Mouse (Mus musculus) CH12.LX (cell line): ENCODE measurements around the gene R3hcc1l. TPM values are rescaled to one million over a fixed set of nuclear protein-coding genes. Genes with fewer than 3 reads are reported as not detected.

Experiments
- DNase-seq: peaks from one replicate; pipeline ENCODE4 v3.0.0-alpha.2; 2013; ENCODE audit errors: extremely low read depth
- H3K27ac ChIP-seq: 2 replicates; pipeline ENCODE4 v1.5.1; 2012; ENCODE audit warnings: low read depth, mild to moderate bottlenecking, control low read depth, moderate library complexity; ENCODE audit not compliant: insufficient read depth
- H3K27me3 ChIP-seq: replicated peaks from 2 replicates; pipeline ENCODE3; 2012; ENCODE audit warnings: inconsistent platforms
- H3K36me3 ChIP-seq, 2 experiments: replicated peaks in 1 of 2; 2 replicates each; pipeline versions ENCODE3 to v1.6.1; 2012; ENCODE audit warnings: inconsistent platforms in 1 of 2, low read length in 1 of 2, mild to moderate bottlenecking in 1 of 2, mixed read lengths in 1 of 2, moderate library complexity in 1 of 2; ENCODE audit not compliant: control insufficient read depth in 1 of 2, insufficient read depth in 1 of 2
- H3K4me1 ChIP-seq, 2 experiments: 2 replicates each; pipeline ENCODE4 v1.6.1; 2012; ENCODE audit warnings: inconsistent platforms in 1 of 2, moderate library complexity in 1 of 2; ENCODE audit not compliant: insufficient read depth in 2 of 2, control insufficient read depth in 1 of 2
- H3K4me2 ChIP-seq: 2 replicates; pipeline ENCODE4 v1.6.1; 2012; ENCODE audit warnings: low read depth, mild to moderate bottlenecking, control low read depth; ENCODE audit not compliant: poor library complexity, insufficient read depth, severe bottlenecking
- H3K4me3 ChIP-seq, 3 experiments: fragments of 150-350 bp in 1 of 3; sonication (generic) in 1 of 3; replicated peaks in 1 of 3; 2 replicates each; pipeline versions ENCODE3 to v1.5.1; 2011 to 2012; ENCODE audit warnings: low read depth in 2 of 3, low read length in 2 of 3, mild to moderate bottlenecking in 2 of 3, moderate library complexity in 2 of 3, control low read depth in 1 of 3, improper control_type of control experiment in 1 of 3, inconsistent platforms in 1 of 3, mixed read lengths in 1 of 3; ENCODE audit not compliant: poor library complexity in 1 of 3
- H3K79me2 ChIP-seq: replicated peaks from 2 replicates; pipeline ENCODE4 v1.6.1; 2012; ENCODE audit warnings: mild to moderate bottlenecking, moderate library complexity; ENCODE audit not compliant: control insufficient read depth, poor library complexity, insufficient read depth, severe bottlenecking; ENCODE audit errors: extremely low read depth
- H3K9ac ChIP-seq: 2 replicates; pipeline ENCODE4 v1.6.1; 2012; ENCODE audit warnings: low read depth, mild to moderate bottlenecking, control low read depth, moderate library complexity; ENCODE audit not compliant: insufficient read depth
- H3K9me3 ChIP-seq: replicated peaks from 2 replicates; pipeline ENCODE3; 2012; ENCODE audit warnings: low read length, inconsistent platforms, mixed read lengths
- BHLHE40 ChIP-seq: IDR thresholded peaks from 2 replicates; pipeline ENCODE4 v1.6.1; 2011; ENCODE audit warnings: mild to moderate bottlenecking, low read depth, low read length, improper control_type of control experiment
- CHD2 ChIP-seq: IDR thresholded peaks from 2 replicates; pipeline ENCODE4 v1.6.1; 2011; ENCODE audit warnings: low read length, improper control_type of control experiment
- CTCF ChIP-seq, 2 experiments: IDR thresholded peaks in 1 of 2; conservative IDR thresholded peaks in 1 of 2; 2 replicates each; pipeline ENCODE4 v1.5.1; 2011 to 2012; ENCODE audit warnings: low read depth in 2 of 2, low read length in 2 of 2, improper control_type of control experiment in 1 of 2, inconsistent platforms in 1 of 2, mild to moderate bottlenecking in 1 of 2, moderate library complexity in 1 of 2
- ELF1 ChIP-seq: IDR thresholded peaks from 2 replicates; pipeline ENCODE4 v1.6.1; 2014; ENCODE audit warnings: low read depth, mild to moderate bottlenecking, inconsistent platforms, low read length, improper control_type of control experiment
- EP300 ChIP-seq: IDR thresholded peaks from 2 replicates; pipeline ENCODE4 v1.6.1; 2011; ENCODE audit warnings: low read length, improper control_type of control experiment
- ETS1 ChIP-seq: conservative IDR thresholded peaks from 2 replicates; pipeline ENCODE4 v1.6.1; 2012; ENCODE audit warnings: low read depth, mild to moderate bottlenecking, inconsistent platforms, low read length, improper control_type of control experiment, moderate library complexity
- GABPA ChIP-seq: IDR thresholded peaks from 2 replicates; pipeline ENCODE4 v1.6.1; 2012; ENCODE audit warnings: low read depth, low read length, improper control_type of control experiment, inconsistent platforms; ENCODE audit not compliant: insufficient replicate concordance
- HCFC1 ChIP-seq: IDR thresholded peaks from 2 replicates; pipeline ENCODE4 v1.6.1; 2012; ENCODE audit warnings: low read depth, mild to moderate bottlenecking, inconsistent platforms, low read length, improper control_type of control experiment
- JUN ChIP-seq: IDR thresholded peaks from 2 replicates; pipeline ENCODE4 v1.6.1; 2011; ENCODE audit warnings: low read depth, mild to moderate bottlenecking, low read length, improper control_type of control experiment, moderate library complexity; ENCODE audit not compliant: insufficient read depth
- JUND ChIP-seq: conservative IDR thresholded peaks from 2 replicates; pipeline ENCODE4 v1.6.1; 2011; ENCODE audit warnings: low read depth, low read length, improper control_type of control experiment
- KAT2A ChIP-seq: IDR thresholded peaks from 2 replicates; pipeline ENCODE4 v1.6.1; 2012; ENCODE audit warnings: low read length, improper control_type of control experiment, inconsistent platforms; ENCODE audit not compliant: insufficient replicate concordance
- MAFK ChIP-seq: IDR thresholded peaks from 2 replicates; pipeline ENCODE4 v1.6.1; 2011; ENCODE audit warnings: low read length, improper control_type of control experiment; ENCODE audit not compliant: insufficient replicate concordance
- MAX ChIP-seq: IDR thresholded peaks from 2 replicates; pipeline ENCODE4 v1.6.1; 2011; ENCODE audit warnings: low read length, improper control_type of control experiment
- MAZ ChIP-seq: IDR thresholded peaks from 2 replicates; pipeline ENCODE4 v1.6.1; 2012; ENCODE audit warnings: low read depth, mild to moderate bottlenecking, inconsistent platforms, low read length, improper control_type of control experiment, moderate library complexity
- MXI1 ChIP-seq: IDR thresholded peaks from 2 replicates; pipeline ENCODE4 v1.6.1; 2011; ENCODE audit warnings: mild to moderate bottlenecking, low read depth, low read length, improper control_type of control experiment
- NELFE ChIP-seq: IDR thresholded peaks from 2 replicates; pipeline ENCODE4 v1.6.1; 2011; ENCODE audit warnings: low read depth, low read length, improper control_type of control experiment
- POLR2A ChIP-seq: IDR thresholded peaks from 2 replicates; pipeline ENCODE4 v1.6.1; 2011; ENCODE audit warnings: low read depth, mild to moderate bottlenecking, improper control_type of control experiment, low read length
- POLR2AphosphoS2 ChIP-seq: IDR thresholded peaks from 2 replicates; pipeline ENCODE4 v1.6.1; 2011; ENCODE audit warnings: low read depth, low read length, improper control_type of control experiment
- SIN3A ChIP-seq: IDR thresholded peaks from 2 replicates; pipeline ENCODE4 v1.6.1; 2012; ENCODE audit warnings: low read length, improper control_type of control experiment, inconsistent platforms
- SMC3 ChIP-seq: IDR thresholded peaks from 2 replicates; pipeline ENCODE4 v1.6.1; 2011; ENCODE audit warnings: low read depth, low read length, improper control_type of control experiment
- TBP ChIP-seq: conservative IDR thresholded peaks from 2 replicates; pipeline ENCODE4 v1.6.1; 2011; ENCODE audit warnings: low read depth, low read length, improper control_type of control experiment
- TCF12 ChIP-seq: IDR thresholded peaks from 2 replicates; pipeline ENCODE4 v1.6.1; 2014; ENCODE audit warnings: low read depth, mild to moderate bottlenecking, inconsistent platforms, low read length, improper control_type of control experiment
- UBTF ChIP-seq: IDR thresholded peaks from 2 replicates; pipeline ENCODE4 v1.6.1; 2012; ENCODE audit warnings: low read depth, mild to moderate bottlenecking, inconsistent platforms, low read length, improper control_type of control experiment, moderate library complexity
- USF1 ChIP-seq: IDR thresholded peaks from 2 replicates; pipeline ENCODE4 v1.6.1; 2014; ENCODE audit warnings: low read depth, mild to moderate bottlenecking, inconsistent platforms, low read length, improper control_type of control experiment
- ZKSCAN1 ChIP-seq: IDR thresholded peaks from 2 replicates; pipeline ENCODE4 v1.6.1; 2012; ENCODE audit warnings: low read depth, inconsistent platforms, low read length, improper control_type of control experiment, borderline replicate concordance
- dilution Hi-C: fragments of 300-500 bp; cut with MboI; formaldehyde crosslinking; loops from 2 replicates; pipeline ENCODE4 v1.14.3; 2020; ENCODE audit warnings: low sequenced_read_pairs; ENCODE audit not compliant: extremely low pct_unique_long_range_greater_than_20kb, extremely low pct_ligation_motif_present
- in situ Hi-C: fragments of 300-500 bp; cut with MboI; formaldehyde crosslinking; loops from 3 replicates; pipeline ENCODE4 v1.14.3; 2019; ENCODE audit warnings: low sequenced_read_pairs, low pct_ligation_motif_present, low pct_unique_long_range_greater_than_20kb, mixed read lengths
- polyA plus RNA-seq: library from polyadenylated mRNA; unstranded; fragments of >175 nt; gene quantifications from 2 replicates; pipeline ENCODE4 v1.2.1, GENCODE M21; 2012; ENCODE audit warnings: low read depth; ENCODE audit not compliant: insufficient read length
- total RNA-seq, 2 experiments: library from RNA; depleted of rRNA; stranded (reverse); fragments of 300-350 nt in 1 of 2; fragments of >200 nt in 1 of 2; gene quantifications; 2 replicates each; pipeline ENCODE4 v1.2.3; 2012 to 2014

R3hcc1l gene
- total and polyA plus RNA-seq, 3 experiments = 6.1 to 12.2 (median 10.7) TPM

- Histone ChIP-seq H3K36me3 (peaks cover 8 to 37% of the 10 kb centered on the region in 2 experiments), H3K79me2 (peaks cover 3% of the 10 kb centered on the region; the same call in 1 of the 2 replicates), H3K9me3 (no peaks in the 10 kb centered on the region), H3K4me1 (peaks cover 3 to 41% of the 10 kb centered on the region in 2 experiments; a peak in 2 of 4 replicates), H3K9ac (no peak overlapping the region), H3K4me3 (no peak overlapping the region), H3K4me2 (no peak overlapping the region), H3K27me3 (no peaks in the 10 kb centered on the region), H3K27ac (no peak overlapping the region)
- TF ChIP-seq EP300 (no peak), TCF12 (no peak), SMC3 (no peak), UBTF (no peak), POLR2A (no peak), CTCF (conservative IDR thresholded peaks at IDR 0.05 in 1 of 2, IDR thresholded peaks at IDR 0.05 in 1 of 2; ENCODE audit: low read depth in 2 of 2, low read length in 2 of 2) (no peak), JUN (no peak), GABPA (no peak), KAT2A (no peak), ETS1 (no peak), NELFE (no peak), TBP (no peak), MAX (no peak), CHD2 (no peak), ZKSCAN1 (no peak), USF1 (no peak), JUND (no peak), ELF1 (no peak), BHLHE40 (no peak)
- no peak for DNase-seq
- dilution Hi-C loops (no loop called here), in situ Hi-C loops (no loop called here)
Observed at GRCm38 (mm10) chr19:42567020-42567419, 48.5 kb downstream of the R3hcc1l start.

GRCm38 (mm10) chr19:42569076-42569475, 50.5 kb downstream of the R3hcc1l start:
- Histone ChIP-seq H3K36me3 (peaks cover 0 to 27% of the 10 kb centered on the region in 2 experiments), H3K9me3 (no peaks in the 10 kb centered on the region), H3K4me1 (peaks cover 0 to 25% of the 10 kb centered on the region in 2 experiments; a peak in 2 of 4 replicates), H3K4me2 (no peak overlapping the region), H3K9ac (no peak overlapping the region), H3K79me2 (peaks cover 3% of the 10 kb centered on the region; the same call in 1 of the 2 replicates), H3K4me3 (no peak overlapping the region), H3K27me3 (no peaks in the 10 kb centered on the region), H3K27ac (no peak overlapping the region)
- dilution Hi-C loops (no loop called here), in situ Hi-C loops (no loop called here)
- DNase-seq = no peak
- TF ChIP-seq UBTF (no peak), NELFE (no peak), SIN3A (no peak), MAFK (no peak), MXI1 (no peak), ZKSCAN1 (no peak), CHD2 (no peak), BHLHE40 (no peak), ELF1 (no peak), EP300 (no peak), POLR2AphosphoS2 (no peak), HCFC1 (no peak), TCF12 (no peak), MAZ (no peak)
